Mouse (Mus musculus): Measurements from ENCODE around the gene Gm16506. TPM values are rescaled to one million over a fixed set of nuclear protein-coding genes. Genes with fewer than 3 reads are reported as not detected.

Gene Gm16506
- polyA plus RNA-seq (2014; fragmentation: Illumina TruSeq; extraction: RNeasy Lipid Tissue Mini Kit (QIAGEN cat#74804); ENCODE audit: low read depth, low replicate concordance): not detected

DNA sequence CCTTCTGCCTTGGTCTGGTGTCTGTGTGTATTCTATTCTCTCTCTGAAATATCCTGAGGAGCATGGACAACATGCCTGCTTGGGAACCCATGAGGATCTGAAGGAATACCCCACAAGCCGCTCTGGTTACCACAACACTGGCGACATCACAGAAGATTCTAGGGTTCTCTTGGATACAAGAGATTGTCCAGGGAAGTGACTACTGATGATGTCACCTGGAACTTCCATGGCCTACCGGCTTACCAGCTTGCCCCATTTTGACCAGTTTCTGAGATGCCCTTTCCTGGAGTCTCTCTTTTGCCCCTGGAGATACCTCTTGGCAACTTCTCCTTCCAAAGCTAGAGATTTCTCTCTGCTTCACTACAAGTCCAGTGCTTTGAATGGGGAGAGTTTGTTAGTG lies at the start of gene Gm16506:
TSS of gene Gm16506 (minus strand) at position 101 of the 400 bp plus-strand sequence.

DNA sequence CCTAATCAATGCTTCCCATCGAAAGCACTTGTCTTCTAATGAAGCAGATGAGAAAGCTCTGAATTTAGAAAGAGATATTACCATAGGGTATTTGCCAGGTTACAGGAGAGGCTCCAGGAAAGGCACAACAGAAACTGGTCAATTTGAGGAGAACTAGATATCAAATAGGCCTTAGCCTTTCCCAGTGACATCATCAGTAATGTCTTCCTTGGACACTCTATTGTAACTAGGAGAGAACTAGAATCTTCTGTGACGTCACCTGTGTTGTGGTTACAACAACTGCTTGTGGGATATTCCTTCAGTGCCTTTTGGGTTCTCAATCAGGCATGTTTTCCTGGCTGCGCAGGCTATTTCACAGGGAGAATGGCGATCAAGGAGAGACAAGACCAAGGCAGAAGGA lies 20.3 kb upstream of the Gm16506 start, which contains the start of gene Gm6526:
TSS of gene Gm6526 (plus strand) at position 301 of the 400 bp plus-strand sequence.

DNA sequence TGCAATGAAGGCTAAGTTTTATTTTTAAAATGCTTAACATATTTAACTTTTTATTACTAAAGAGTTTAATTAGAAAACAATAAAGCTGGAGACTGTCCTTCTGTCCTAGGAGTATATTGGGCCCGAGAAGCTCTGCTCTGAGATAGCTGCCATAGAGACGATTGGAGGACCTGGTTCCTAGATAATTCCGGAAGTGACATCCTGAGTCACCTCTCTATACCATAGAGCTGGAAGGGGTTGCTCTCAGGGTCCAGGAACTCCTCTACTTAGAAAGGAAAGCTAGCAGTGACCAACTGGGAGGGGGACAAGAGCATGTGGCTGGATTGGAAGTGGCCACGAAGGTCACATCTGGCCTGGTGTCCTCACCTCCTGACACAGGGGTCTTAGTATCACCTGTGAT lies 29.7 kb downstream of the Gm16506 start, which contains the start of gene Gm7324:
TSS of gene Gm7324 (plus strand) at position 208 of the 400 bp plus-strand sequence.

DNA sequence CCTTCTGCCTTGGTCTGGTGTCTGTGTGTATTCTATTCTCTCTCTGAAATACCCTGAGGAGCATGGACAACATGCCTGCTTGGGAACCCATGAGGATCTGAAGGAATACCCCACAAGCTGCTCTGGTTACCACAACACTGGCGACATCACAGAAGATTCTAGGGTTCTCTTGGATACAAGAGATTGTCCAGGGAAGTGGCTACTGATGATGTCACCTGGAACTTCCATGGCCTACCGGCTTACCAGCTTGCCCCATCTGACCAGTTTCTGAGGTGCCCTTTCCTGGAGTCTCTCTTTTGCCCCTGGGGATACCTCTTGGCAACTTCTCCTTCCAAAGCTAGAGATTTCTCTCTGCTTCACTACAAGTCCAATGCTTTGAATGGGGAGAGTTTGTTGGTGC lies 50.2 kb downstream of the Gm16506 start, which contains the start of gene Gm8165:
TSS of gene Gm8165 (minus strand) at position 101 of the 400 bp plus-strand sequence.

Other genes starting within 250 kb of the Gm16506 start
- not detected for gene Gm5799, start 183.9 kb downstream of the Gm16506 start, polyA plus RNA-seq (2014; fragmentation: Illumina TruSeq; extraction: RNeasy Lipid Tissue Mini Kit (QIAGEN cat#74804); ENCODE audit: low read depth, low replicate concordance)
- gene Gm17654, start 148.3 kb downstream of the Gm16506 start, polyA plus RNA-seq (2014; fragmentation: Illumina TruSeq; extraction: RNeasy Lipid Tissue Mini Kit (QIAGEN cat#74804); ENCODE audit: low read depth, low replicate concordance): not detected
- gene Gm10375, start 119.5 kb downstream of the Gm16506 start, polyA plus RNA-seq (2014; fragmentation: Illumina TruSeq; extraction: RNeasy Lipid Tissue Mini Kit (QIAGEN cat#74804); ENCODE audit: low read depth, low replicate concordance): not detected
- gene Gm8165, start 50.3 kb downstream of the Gm16506 start, polyA plus RNA-seq (2014; fragmentation: Illumina TruSeq; extraction: RNeasy Lipid Tissue Mini Kit (QIAGEN cat#74804); ENCODE audit: low read depth, low replicate concordance): not detected
- 4.6 TPM for gene Gm7324, start 29.7 kb downstream of the Gm16506 start, polyA plus RNA-seq (2014; fragmentation: Illumina TruSeq; extraction: RNeasy Lipid Tissue Mini Kit (QIAGEN cat#74804); ENCODE audit: low read depth, low replicate concordance)
- gene Gm6526, start 20.4 kb upstream of the Gm16506 start, polyA plus RNA-seq (2014; fragmentation: Illumina TruSeq; extraction: RNeasy Lipid Tissue Mini Kit (QIAGEN cat#74804); ENCODE audit: low read depth, low replicate concordance): not detected
- gene Gm8180, start 57.3 kb upstream of the Gm16506 start, polyA plus RNA-seq (2014; fragmentation: Illumina TruSeq; extraction: RNeasy Lipid Tissue Mini Kit (QIAGEN cat#74804); ENCODE audit: low read depth, low replicate concordance): not detected
- gene Ear1, start 148.0 kb upstream of the Gm16506 start, polyA plus RNA-seq (2014; fragmentation: Illumina TruSeq; extraction: RNeasy Lipid Tissue Mini Kit (QIAGEN cat#74804); ENCODE audit: low read depth, low replicate concordance): not detected
- not detected for gene Ear10, start 196.1 kb upstream of the Gm16506 start, polyA plus RNA-seq (2014; fragmentation: Illumina TruSeq; extraction: RNeasy Lipid Tissue Mini Kit (QIAGEN cat#74804); ENCODE audit: low read depth, low replicate concordance)
- 1.3 TPM for gene Gm8113, start 197.9 kb upstream of the Gm16506 start, polyA plus RNA-seq (2014; fragmentation: Illumina TruSeq; extraction: RNeasy Lipid Tissue Mini Kit (QIAGEN cat#74804); ENCODE audit: low read depth, low replicate concordance)
- not detected for gene Ang5, start 229.6 kb upstream of the Gm16506 start, polyA plus RNA-seq (2014; fragmentation: Illumina TruSeq; extraction: RNeasy Lipid Tissue Mini Kit (QIAGEN cat#74804); ENCODE audit: low read depth, low replicate concordance)

Data from sigmoid colon, adult 10 weeks (tissue).